Mouse (Mus musculus): ENCODE data around the gene Nemp1. TPM values are rescaled to one million over a fixed set of nuclear protein-coding genes. Genes with fewer than 3 reads are reported as not detected.

Gene Nemp1
- total RNA-seq, 1 experiment from 2014 or later, result 43.0 TPM

DNA sequence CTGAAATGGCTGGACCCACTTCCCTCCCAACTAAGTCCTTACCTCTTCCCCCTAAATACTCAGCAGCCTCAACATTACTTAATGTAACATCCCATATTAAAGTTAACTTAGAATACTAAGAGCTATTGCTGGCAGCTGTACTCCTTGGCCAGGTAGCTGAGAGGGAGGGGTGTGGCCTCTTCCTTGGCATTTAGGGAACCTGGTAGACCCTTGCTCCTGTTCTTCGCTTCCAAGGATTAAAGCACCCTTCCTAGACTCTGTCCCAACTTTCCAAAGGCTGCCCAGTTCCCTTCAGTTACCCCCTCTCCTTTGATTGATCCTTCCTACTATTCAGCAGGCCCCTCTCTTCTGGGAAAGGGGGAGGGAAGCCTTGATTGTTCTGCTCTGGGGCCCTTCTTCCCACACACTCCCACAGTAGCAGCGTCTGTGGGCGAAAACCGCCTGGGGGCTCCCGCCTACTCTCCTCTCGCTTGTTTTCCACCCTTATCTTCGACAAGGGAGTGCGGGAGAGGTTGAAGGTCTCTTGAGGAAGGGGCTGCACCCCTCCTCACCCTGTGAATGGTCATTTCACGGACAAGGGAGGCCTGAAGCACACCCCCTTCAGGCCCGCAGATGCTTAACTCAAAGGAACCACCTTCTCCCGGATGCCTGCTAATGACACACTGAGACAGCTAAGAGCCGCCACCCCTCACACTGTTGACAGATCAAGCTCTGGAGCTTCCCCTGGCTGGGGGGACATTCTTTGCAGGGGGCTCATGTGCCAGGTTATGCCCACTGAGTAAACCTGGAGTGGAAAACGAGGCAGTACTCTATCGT, 1.1 kb upstream of the Nemp1 start:
- ATAC-seq (replicated peaks in 1 of 2; ENCODE audit: insufficient read depth in 1 of 2, low FRiP score in 2 of 2, low TSS enrichment in 1 of 2, low read depth in 1 of 2, poor library complexity in 2 of 2, severe bottlenecking in 2 of 2), result no peak

DNA sequence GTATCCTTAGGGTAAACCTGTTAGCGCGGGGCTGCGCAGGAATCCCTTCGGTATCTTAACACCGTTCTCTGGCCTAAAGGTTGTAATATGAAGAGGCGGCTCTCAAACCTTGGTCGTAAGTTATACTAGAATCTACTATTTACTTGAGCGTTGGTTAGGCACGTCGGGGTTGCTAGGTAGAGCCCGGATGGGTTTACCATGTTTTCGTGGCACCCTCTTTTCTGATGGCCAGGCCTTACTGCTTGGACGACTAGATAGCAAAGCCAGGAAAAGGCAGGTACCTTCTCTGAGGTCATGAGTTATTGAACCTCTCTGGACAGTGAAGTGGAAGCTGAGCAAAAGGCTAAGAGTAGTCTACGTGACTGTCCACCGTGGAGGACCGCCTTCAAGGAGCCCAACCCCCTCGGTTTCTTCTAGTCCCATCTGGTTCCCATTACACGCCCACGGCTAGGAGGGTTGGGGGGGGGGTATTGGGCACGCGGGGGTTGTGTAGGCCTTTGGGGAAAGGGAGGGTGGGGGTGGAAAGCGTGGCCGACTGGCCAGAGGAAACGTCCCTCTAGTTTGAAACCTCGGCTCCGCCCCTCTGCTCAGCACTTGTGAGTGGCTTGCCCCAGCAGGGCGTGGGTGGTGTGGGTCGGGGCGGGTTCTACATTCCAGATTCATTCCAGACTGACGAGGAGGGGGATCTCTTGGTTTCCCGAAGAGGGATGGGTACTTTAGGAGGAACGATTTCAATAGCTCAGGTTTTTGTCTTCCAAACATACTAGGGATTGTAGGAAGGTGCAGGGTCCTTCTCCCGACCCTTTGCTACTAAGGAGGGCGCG, 780 bp downstream of the Nemp1 start:
- ATAC-seq (replicated peaks in 1 of 2; ENCODE audit: insufficient read depth in 1 of 2, low FRiP score in 2 of 2, low TSS enrichment in 1 of 2, low read depth in 1 of 2, poor library complexity in 2 of 2, severe bottlenecking in 2 of 2), result peak; percentile 30 to 39; a peak in 2 of 4 replicates

DNA sequence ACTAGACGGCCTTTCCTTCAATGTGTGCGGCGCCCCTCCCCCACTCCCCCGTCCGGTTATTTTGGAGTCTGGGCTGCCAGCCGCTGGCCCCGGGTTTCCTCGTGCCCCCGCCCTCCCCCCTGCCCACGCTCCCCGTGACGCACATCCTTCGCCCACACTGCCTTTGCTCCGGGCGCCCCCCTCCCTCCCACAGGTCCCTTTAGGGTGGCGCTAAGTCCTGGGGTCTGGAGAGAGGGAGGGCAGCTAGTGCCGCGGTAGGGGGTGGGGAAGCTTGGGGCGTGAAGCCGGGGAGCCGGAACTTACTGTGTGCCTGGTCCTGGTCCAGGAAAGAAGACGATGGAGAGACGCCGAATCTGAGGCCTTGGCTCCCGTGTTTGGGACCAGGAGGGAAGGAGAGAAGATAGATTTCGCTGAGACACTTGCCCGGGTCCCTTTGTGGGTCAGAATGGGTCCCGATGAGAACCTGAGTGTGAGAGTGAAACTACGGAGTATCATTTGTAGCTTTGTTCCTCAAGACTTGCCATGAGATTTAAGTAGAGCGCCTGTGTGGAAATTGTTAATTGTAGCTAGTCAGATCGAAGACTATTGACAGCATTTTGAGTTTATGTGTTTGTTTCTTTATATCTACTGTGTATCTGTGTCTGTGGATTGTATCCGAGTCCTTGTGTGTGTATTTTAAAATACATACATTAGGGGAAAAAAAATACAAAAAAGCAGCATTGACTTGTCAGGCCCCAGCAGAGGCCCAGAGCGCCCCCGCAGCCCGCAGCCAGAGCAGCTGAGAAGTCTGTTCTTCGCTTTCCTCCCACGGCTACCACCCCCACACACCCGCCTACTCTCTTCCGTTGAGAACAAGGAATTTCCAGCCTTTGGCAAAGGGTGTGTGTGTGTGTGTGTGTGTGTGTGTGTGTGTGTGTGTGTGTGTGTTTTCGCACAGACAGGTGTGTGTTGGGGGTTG, 1.7 kb downstream of the Nemp1 start, which contains the start of gene Nab2:
Nab2 (minus strand) TSS at position 476 of the 958 bp plus-strand sequence.
- ATAC-seq (replicated peaks in 1 of 2; ENCODE audit: insufficient read depth in 1 of 2, low FRiP score in 2 of 2, low TSS enrichment in 1 of 2, low read depth in 1 of 2, poor library complexity in 2 of 2, severe bottlenecking in 2 of 2), result peak; percentile 52 to 63

DNA sequence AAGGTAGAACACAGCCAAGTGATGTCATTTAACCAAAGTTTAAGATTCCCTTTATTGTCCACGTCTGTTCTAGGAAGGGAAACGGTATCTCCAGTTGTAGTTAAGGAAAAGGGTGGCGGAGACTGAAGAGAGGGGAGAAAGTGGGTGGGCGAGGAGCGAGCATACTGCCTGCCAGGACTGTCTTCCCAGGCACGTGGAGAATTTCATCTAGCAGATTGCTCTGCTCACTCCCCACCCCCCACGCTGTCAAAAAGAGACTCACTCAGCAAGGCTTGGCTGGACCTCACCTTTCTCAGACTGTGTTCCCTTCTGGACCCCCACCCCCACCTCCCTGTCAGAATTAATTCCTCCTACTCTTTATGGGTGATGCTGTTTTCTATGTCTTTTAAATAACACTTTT, 2.5 kb downstream of the Nemp1 start:
- ATAC-seq (replicated peaks in 1 of 2; ENCODE audit: insufficient read depth in 1 of 2, low FRiP score in 2 of 2, low TSS enrichment in 1 of 2, low read depth in 1 of 2, poor library complexity in 2 of 2, severe bottlenecking in 2 of 2), result no peak

DNA sequence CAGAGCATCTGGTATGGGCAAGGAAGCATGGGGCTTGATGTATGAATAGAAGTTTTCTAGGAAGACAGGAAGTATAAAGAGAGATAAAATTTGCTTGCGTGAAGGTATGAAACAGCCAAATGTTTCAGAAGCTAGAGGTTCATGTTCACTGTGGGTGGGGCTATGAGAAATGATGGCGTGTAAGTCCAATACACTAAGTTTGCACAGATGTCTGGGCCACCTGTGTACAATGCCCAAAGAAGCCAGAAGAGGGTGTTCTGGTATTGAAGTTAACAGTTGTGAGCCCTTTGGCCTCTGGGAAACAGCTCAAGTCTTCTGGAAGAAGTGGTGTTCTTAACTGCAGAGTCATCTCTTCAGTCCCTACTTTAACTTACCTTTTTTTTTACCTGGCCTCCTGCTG, 3.5 kb downstream of the Nemp1 start:
- no peak for ATAC-seq (replicated peaks in 1 of 2; ENCODE audit: insufficient read depth in 1 of 2, low FRiP score in 2 of 2, low TSS enrichment in 1 of 2, low read depth in 1 of 2, poor library complexity in 2 of 2, severe bottlenecking in 2 of 2)

DNA sequence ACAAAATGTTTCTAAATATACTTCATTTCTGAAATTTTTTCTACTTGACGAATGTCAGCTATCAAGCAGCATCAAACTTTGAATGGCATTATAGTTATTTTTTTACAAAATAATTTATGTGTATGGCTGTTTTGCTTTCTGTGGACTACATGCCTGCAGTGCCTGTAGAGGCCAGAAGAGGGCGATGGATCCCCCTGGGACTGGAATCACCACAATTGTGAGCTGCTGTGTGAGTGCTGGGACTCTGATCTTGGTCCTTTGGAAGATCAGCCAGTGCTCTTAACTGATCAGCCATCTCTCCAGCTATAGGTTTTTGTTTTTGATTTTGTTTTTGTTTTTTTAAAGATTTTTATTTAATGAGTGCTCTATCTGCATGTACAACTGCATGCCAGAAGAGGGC, 4.6 kb downstream of the Nemp1 start:
- ATAC-seq (replicated peaks in 1 of 2; ENCODE audit: insufficient read depth in 1 of 2, low FRiP score in 2 of 2, low TSS enrichment in 1 of 2, low read depth in 1 of 2, poor library complexity in 2 of 2, severe bottlenecking in 2 of 2), result no peak

DNA sequence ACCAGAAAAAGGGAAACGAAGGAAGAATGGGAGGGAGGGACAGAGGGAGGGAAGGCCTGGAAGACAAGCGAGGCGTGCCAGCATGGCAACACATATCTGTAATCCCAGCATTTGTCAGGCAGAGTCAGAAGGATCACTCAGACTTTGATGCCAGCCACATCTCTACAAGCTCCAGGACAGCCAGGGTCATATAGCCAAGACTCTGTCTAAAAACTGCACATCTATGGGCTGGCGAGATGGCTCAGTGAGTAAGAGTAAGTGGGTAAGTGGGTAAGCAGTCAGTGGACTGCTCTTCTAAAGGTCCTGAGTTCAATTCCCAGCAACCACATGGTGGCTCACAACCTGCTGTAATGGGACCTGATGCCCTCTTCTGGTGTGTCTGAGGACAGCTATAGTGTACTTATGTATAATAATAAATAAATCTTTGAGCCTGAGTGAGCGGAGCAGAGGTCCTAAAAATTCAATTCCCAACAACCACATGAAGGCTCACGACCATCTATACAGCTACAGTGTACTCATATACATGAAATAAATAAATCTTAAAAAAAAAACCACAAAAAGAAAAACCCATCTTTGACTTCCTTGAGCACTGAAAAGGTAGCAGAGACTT, 7.5 kb downstream of the Nemp1 start:
- ATAC-seq (replicated peaks in 1 of 2; ENCODE audit: insufficient read depth in 1 of 2, low FRiP score in 2 of 2, low TSS enrichment in 1 of 2, low read depth in 1 of 2, poor library complexity in 2 of 2, severe bottlenecking in 2 of 2), result no peak

DNA sequence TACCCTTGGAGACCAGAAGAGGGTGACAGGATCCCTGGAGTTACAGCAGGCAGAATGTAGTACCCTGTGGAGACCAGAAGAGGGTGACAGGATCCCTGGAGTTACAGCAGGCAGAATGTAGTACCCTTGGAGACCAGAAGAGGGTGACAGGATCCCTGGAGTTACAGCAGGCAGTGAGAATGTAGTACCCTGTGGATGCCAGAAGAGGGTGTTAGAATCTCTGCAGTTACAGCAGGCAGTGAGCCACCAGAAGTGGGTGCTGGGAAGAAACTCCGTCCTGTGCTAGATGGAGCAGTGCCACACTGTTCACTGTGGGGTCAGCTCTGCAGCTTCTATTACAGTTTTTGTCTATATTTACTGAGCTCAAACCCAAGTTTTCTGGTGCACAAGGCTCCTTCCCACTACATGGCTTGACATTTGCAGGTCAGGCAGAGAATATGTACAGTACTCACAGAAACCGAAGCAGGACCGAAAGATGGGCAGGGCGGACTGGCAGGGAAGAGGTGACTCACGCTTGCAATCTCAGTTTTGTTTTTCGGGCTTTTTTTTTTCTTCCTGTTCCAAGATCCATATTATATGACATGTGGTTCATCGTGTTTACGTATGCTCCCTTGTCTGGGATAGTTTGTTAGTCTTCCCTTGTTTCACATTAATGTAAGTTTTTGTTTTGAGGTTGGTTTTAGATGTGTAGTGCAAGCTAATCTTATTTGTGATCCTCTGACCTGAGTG, 8.3 kb downstream of the Nemp1 start:
- ATAC-seq (replicated peaks in 1 of 2; ENCODE audit: insufficient read depth in 1 of 2, low FRiP score in 2 of 2, low TSS enrichment in 1 of 2, low read depth in 1 of 2, poor library complexity in 2 of 2, severe bottlenecking in 2 of 2), result peak; percentile 71 to 80

DNA sequence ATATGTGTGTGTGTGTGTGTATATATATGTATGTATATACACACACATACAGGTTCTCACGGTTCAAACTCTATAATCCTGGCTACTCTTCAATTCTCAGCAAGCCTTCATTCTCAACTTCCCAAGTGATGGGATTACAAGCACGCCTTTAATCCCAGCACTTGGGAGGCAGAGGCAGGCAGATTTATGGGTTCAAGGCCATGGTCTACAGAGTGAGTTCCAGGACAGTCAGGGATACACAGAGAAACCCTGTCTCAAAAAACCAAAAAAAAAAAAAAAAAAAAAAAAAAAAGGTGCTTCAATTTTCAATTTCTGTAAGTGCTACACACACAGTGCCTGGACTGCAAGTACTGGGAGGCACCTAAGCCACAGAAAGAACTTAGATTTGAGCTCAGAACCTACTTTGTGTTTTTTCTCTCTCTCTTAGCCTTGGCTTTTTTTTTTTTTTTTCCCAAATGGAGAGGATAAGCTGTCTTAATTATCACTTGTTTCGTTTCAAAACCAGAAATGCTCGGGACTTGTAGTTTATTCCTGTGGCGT, 9.2 kb downstream of the Nemp1 start:
- no peak for ATAC-seq (replicated peaks in 1 of 2; ENCODE audit: insufficient read depth in 1 of 2, low FRiP score in 2 of 2, low TSS enrichment in 1 of 2, low read depth in 1 of 2, poor library complexity in 2 of 2, severe bottlenecking in 2 of 2)

DNA sequence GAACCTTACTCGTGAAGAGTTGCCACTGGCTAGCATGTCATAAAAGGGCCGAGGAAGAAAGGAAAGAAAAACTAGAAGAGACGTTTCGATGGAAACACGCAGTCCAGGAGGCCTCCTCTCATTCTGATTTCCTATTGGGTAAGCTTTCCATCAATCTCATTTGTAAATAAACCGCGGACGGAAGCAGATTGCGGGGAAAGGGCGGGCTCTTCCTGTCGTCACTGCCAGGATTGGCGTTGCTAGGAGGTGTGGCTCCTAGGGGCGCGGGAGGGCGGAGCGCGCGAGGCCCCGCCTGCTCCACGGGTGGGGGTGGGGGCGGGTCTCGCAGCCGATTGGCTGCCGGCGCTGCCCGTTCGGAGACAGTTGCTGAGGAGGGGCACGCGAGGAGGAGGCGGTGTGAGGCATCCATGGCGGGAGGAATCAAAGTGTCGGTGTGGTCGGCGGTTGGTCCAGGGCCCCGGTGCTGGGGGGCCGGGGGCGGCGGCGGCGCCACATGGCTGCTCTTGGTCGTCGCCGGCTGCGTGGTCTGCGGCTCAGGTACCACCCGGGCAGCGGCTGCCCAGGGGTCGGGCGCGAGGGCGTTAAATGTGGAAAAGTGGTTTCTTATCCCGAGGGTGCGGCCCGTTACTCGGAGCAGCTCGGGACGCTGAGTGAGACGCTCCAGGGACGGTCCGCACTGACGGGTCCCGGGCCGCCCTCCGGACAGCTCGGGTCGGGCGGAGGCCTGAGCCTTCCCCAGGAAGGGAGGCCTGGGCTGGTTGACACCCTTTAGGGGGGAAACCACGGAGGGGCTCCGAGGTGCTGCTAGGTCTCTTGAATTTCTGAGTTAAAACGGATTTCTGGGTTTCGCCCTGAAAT, 10.2 kb downstream of the Nemp1 start:
- peak; percentile 80 to 89 for ATAC-seq (replicated peaks in 1 of 2; ENCODE audit: insufficient read depth in 1 of 2, low FRiP score in 2 of 2, low TSS enrichment in 1 of 2, low read depth in 1 of 2, poor library complexity in 2 of 2, severe bottlenecking in 2 of 2)

DNA sequence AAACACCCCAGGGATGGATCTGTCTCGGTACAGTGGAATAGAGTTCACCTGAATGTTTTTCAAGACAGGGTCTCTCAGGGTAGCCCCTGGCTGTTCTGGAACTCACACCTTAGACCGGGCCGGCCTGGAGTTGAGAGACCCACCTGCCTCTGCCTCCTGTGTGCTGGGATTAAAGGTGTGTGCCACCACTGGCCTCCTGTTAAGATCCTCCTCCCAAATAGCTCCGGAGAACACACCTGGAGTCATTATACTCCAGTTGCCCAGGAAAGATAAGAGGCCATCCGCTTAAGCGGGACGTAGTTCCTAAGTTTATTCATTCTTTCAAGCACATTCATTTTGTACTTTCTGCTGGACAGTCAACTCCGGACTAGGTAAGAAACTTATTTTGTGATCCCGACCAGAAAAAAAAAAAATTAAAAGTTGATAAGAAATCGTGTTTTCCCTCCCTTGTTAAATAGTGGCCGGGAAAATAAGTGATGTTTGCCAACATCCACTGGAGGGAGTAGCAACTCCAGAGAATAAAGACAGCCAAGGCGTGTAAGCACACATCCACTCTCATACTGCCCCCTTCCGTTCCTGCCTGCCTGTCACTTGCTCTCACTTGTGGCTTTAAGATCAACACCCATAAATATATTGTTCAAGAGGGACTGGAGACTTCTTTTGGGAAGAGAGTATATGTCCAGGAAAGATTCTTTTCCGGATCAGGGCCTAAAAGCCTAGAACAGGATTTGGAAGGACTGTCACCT, 11.1 kb downstream of the Nemp1 start:
- peak; percentile 39 to 56; a peak in 3 of 4 replicates for ATAC-seq (replicated peaks in 1 of 2; ENCODE audit: insufficient read depth in 1 of 2, low FRiP score in 2 of 2, low TSS enrichment in 1 of 2, low read depth in 1 of 2, poor library complexity in 2 of 2, severe bottlenecking in 2 of 2)

DNA sequence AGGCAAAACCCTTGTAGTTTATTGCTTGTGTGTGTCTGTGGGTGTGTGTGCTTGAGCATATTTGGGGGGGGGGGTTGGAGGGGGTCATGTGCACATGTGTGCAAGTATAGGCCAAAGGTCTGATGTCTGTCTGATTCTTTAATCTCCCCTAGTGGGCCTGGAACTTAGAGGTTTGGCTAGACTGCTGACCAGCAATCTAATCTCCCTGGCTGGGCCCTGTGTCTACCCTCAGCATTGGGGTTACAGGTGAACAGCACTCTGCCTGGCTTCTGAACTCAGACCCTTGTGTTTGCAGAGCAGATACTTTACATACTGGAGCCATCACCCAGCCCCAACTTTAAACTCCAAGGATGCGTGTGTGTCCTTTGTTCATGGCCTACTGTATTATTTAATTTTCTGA, 12.5 kb downstream of the Nemp1 start:
- no peak for ATAC-seq (replicated peaks in 1 of 2; ENCODE audit: insufficient read depth in 1 of 2, low FRiP score in 2 of 2, low TSS enrichment in 1 of 2, low read depth in 1 of 2, poor library complexity in 2 of 2, severe bottlenecking in 2 of 2)

DNA sequence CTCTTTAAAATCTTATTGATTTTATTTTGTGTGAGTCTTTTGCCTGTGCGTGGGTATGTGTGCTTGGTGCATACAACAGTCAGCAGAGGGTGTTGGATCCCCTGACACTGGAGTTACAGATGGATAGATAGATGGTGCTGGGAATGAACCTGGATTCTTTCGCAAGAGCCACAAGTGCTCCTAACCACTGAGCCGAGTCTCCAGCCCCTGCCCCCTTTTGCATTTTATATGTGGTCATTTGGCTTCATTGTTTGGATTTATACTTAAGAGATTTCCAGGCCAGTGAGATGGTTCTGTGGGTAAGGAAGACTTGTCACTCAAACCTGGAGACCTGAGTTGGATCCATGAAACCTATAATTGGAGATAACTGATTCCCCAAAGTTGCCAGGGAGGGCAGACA, 13.2 kb downstream of the Nemp1 start:
- ATAC-seq (replicated peaks in 1 of 2; ENCODE audit: insufficient read depth in 1 of 2, low FRiP score in 2 of 2, low TSS enrichment in 1 of 2, low read depth in 1 of 2, poor library complexity in 2 of 2, severe bottlenecking in 2 of 2), result no peak

DNA sequence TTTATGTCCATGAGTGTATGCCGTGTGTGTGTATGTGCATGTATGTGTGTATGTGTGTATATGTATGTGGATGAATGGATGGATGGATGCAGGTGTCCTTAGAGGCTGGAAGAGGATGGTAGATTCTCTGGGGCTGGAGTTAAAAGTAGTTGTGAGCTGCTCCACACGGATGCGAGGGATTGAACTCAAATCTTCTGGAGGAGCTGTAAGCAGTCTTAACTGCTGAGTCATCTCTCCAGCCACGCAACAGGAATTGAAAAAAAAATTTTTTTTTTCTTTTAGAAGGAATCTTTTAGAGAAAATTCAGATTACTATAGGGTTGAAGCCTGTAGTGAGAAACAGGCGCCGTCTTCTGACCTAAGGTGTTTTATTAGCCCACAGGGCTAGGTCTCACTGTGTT, 16.2 kb downstream of the Nemp1 start:
- ATAC-seq (replicated peaks in 1 of 2; ENCODE audit: insufficient read depth in 1 of 2, low FRiP score in 2 of 2, low TSS enrichment in 1 of 2, low read depth in 1 of 2, poor library complexity in 2 of 2, severe bottlenecking in 2 of 2), result no peak

DNA sequence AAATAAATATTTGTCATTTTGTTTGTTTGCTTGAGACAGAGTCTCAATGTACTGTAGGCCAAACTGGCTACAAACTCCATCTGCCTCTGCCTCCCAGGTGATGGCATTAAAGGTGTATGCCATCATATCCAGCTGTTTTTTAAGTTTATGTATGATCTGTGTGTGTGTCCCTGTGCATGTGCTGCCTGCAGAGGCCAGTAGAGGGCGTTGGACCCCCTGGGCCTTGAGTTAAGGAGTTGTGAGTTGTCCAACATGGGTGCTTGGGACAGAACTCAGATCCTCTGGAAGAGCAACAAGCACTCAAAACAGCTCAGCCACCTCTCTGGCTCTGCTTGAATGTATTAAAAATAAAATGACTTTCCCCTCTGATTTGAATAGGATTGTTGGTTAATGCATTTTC, 24.4 kb downstream of the Nemp1 start:
- no peak for ATAC-seq (replicated peaks in 1 of 2; ENCODE audit: insufficient read depth in 1 of 2, low FRiP score in 2 of 2, low TSS enrichment in 1 of 2, low read depth in 1 of 2, poor library complexity in 2 of 2, severe bottlenecking in 2 of 2)

All from hematopoietic stem cell, adult 5-6 weeks (primary cell).